Mouse (Mus musculus) thymus, postnatal 10 days (tissue): ENCODE measurements around the gene Susd6.

Source experiments
- DNase-seq, 2 experiments: peaks; one replicate each; pipeline ENCODE4 v3.0.0; 2021; ENCODE audit warnings: low spot score in 2 of 2

The Susd6 gene

DNA sequence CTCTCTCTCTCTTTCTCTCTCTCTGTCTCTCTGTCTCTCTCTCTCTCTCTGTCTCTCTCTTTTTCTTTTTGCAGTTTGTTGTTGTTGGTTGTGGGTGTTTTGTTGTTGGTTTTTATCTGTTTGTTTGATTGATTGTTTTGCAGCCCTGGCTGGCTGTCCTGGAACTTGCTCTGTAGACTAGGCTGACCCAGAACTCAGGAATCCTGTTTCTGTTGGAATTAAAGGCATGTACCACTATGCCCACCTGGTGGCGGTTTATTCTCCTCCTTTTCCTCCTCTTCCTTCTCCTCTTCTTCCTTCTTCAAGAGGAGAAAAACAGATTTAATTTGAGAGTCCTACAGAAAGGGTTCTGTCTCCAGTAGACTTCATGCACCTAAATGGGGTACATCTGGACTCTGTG lies 137.2 kb downstream of the Susd6 start:
- no peak for DNase-seq

DNA sequence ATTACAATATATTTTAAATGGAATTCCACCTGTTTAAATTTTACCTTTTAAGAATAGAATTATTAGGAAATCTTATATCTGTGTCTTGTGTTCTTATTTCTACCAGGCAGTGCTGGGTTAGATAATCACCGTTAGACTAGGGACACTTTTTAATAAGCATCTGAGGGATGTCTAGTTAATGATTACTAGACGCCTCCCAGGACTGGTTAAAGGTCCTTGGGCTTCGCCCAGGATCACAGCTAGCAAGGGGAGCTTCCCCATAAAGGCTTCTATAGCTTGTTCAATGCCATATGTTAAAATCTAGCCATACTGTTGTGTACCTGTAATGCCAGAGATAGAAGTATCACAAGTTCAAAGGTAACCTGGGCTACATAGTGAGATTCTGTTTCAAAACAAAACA lies 138.6 kb downstream of the Susd6 start:
- DNase-seq: no peak

- DNase-seq: no peak
Observed at GRCm38 (mm10) chr12:80930141-80930540, 139.8 kb downstream of the Susd6 start.
